Mouse (Mus musculus) thymus, adult 2 months (tissue): ENCODE measurements around the gene Slc41a2.

ENCODE experiments used
- CTCF ChIP-seq: fragments of 200-500 bp; IDR thresholded peaks from 2 replicates; pipeline ENCODE4 v1.5.1; 2012; ENCODE audit warnings: mild to moderate bottlenecking, control low read depth, low read length, moderate library complexity, borderline replicate concordance; ENCODE audit not compliant: control insufficient read depth, poor library complexity, insufficient read depth; ENCODE audit errors: extremely low read depth
- POLR2A ChIP-seq: fragments of 200-500 bp; IDR thresholded peaks from 2 replicates; pipeline ENCODE4 v1.6.1; 2012; ENCODE audit warnings: mild to moderate bottlenecking, low read length, control low read depth, moderate library complexity; ENCODE audit not compliant: control insufficient read depth, poor library complexity, insufficient read depth; ENCODE audit errors: extremely low read depth

- TF ChIP-seq POLR2A, result no peak
- TF ChIP-seq CTCF, result no peak
These were observed 42.9 kb downstream of the Slc41a2 start for GRCm38 (mm10) chr10:83294746-83295145.
